Mouse (Mus musculus): ENCODE results near the gene Hcn1. TPM values are rescaled to one million over a fixed set of nuclear protein-coding genes. Genes with fewer than 3 reads are reported as not detected.

Gene Hcn1
- polyA plus RNA-seq, 2 experiments, result 0.06 to 0.21 TPM

- Histone ChIP-seq H3K36me3 (ENCODE audit: control insufficient read depth, insufficient read depth, low read length) (no peaks in the 10 kb centered on the region), H3K27ac (replicated peaks; ENCODE audit: low read depth, low read length) (no peak overlapping the region), H3K4me2 (replicated peaks; ENCODE audit: low read depth, low read length, severe bottlenecking) (no peak overlapping the region), H3K9me3 (ENCODE audit: control insufficient read depth, low read length) (no peaks in the 10 kb centered on the region), H3K4me1 (ENCODE audit: control insufficient read depth, insufficient read depth, low read length) (no peaks in the 10 kb centered on the region), H3K9ac (ENCODE audit: low read depth, low read length, severe bottlenecking) (no peak overlapping the region), H3K27me3 (ENCODE audit: control insufficient read depth, insufficient read depth, low read length) (no peaks in the 10 kb centered on the region), H3K4me3 (replicated peaks; ENCODE audit: low read length) (no peak overlapping the region)
- DNase-seq (ENCODE audit: low spot score) (no peak), ATAC-seq (ENCODE audit: low FRiP score, low read depth) (no peak)
- WGBS, result 94% methylated on average over 7 of the region's 7 CpGs
- no peak for TF ChIP-seq POLR2A (IDR thresholded peaks at IDR 0.05; ENCODE audit: borderline replicate concordance, extremely low read depth, insufficient read depth, insufficient read length)
These were observed 236.1 kb downstream of the Hcn1 start for GRCm38 (mm10) chr13:117838264-117838663.

GRCm38 (mm10) chr13:117842366-117842765 lies 240.2 kb downstream of the Hcn1 start:
- H3K4me1 ChIP-seq (ENCODE audit: control insufficient read depth, insufficient read depth, low read length), result no peaks in the 10 kb centered on the region
- no peak overlapping the region for H3K4me2 ChIP-seq (replicated peaks; ENCODE audit: low read depth, low read length, severe bottlenecking)
- H3K27ac ChIP-seq (replicated peaks; ENCODE audit: low read depth, low read length), result no peak overlapping the region
- DNase-seq (ENCODE audit: low spot score) (no peak), ATAC-seq (ENCODE audit: low FRiP score, low read depth) (no peak)
- no peak overlapping the region for H3K4me3 ChIP-seq (replicated peaks; ENCODE audit: low read length)
- H3K36me3 ChIP-seq (ENCODE audit: control insufficient read depth, insufficient read depth, low read length), result no peaks in the 10 kb centered on the region
- H3K27me3 ChIP-seq (ENCODE audit: control insufficient read depth, insufficient read depth, low read length), result no peaks in the 10 kb centered on the region
- TF ChIP-seq POLR2A (IDR thresholded peaks at IDR 0.05; ENCODE audit: borderline replicate concordance, extremely low read depth, insufficient read depth, insufficient read length), result no peak
- no peaks in the 10 kb centered on the region for H3K9me3 ChIP-seq (ENCODE audit: control insufficient read depth, low read length)
- no peak overlapping the region for H3K9ac ChIP-seq (ENCODE audit: low read depth, low read length, severe bottlenecking)

- H3K27me3 ChIP-seq (ENCODE audit: control insufficient read depth, insufficient read depth, low read length), result no peaks in the 10 kb centered on the region
- WGBS, result 95% methylated on average over 2 of the region's 2 CpGs
- H3K4me1 ChIP-seq (ENCODE audit: control insufficient read depth, insufficient read depth, low read length), result no peaks in the 10 kb centered on the region
- H3K4me2 ChIP-seq (replicated peaks; ENCODE audit: low read depth, low read length, severe bottlenecking), result no peak overlapping the region
- H3K9ac ChIP-seq (ENCODE audit: low read depth, low read length, severe bottlenecking), result no peak overlapping the region
- no peak for TF ChIP-seq POLR2A (IDR thresholded peaks at IDR 0.05; ENCODE audit: borderline replicate concordance, extremely low read depth, insufficient read depth, insufficient read length)
- no peak for ATAC-seq (ENCODE audit: low FRiP score, low read depth)
- H3K9me3 ChIP-seq (ENCODE audit: control insufficient read depth, low read length), result no peaks in the 10 kb centered on the region
- H3K36me3 ChIP-seq (ENCODE audit: control insufficient read depth, insufficient read depth, low read length), result no peaks in the 10 kb centered on the region
- no peak overlapping the region for H3K27ac ChIP-seq (replicated peaks; ENCODE audit: low read depth, low read length)
- no peak overlapping the region for H3K4me3 ChIP-seq (replicated peaks; ENCODE audit: low read length)
- DNase-seq (ENCODE audit: low spot score), result no peak
These were observed 245.2 kb downstream of the Hcn1 start for GRCm38 (mm10) chr13:117847290-117847689.

- no peak overlapping the region for H3K9ac ChIP-seq (ENCODE audit: low read depth, low read length, severe bottlenecking)
- no peak overlapping the region for H3K27ac ChIP-seq (replicated peaks; ENCODE audit: low read depth, low read length)
- H3K27me3 ChIP-seq (ENCODE audit: control insufficient read depth, insufficient read depth, low read length), result no peaks in the 10 kb centered on the region
- H3K36me3 ChIP-seq (ENCODE audit: control insufficient read depth, insufficient read depth, low read length), result no peaks in the 10 kb centered on the region
- H3K4me3 ChIP-seq (replicated peaks; ENCODE audit: low read length), result no peak overlapping the region
- DNase-seq (ENCODE audit: low spot score) (no peak), ATAC-seq (ENCODE audit: low FRiP score, low read depth) (no peak)
- 84% methylated on average over 4 of the region's 4 CpGs for WGBS
- no peaks in the 10 kb centered on the region for H3K4me1 ChIP-seq (ENCODE audit: control insufficient read depth, insufficient read depth, low read length)
- H3K4me2 ChIP-seq (replicated peaks; ENCODE audit: low read depth, low read length, severe bottlenecking), result no peak overlapping the region
- H3K9me3 ChIP-seq (ENCODE audit: control insufficient read depth, low read length), result no peaks in the 10 kb centered on the region
- no peak for TF ChIP-seq POLR2A (IDR thresholded peaks at IDR 0.05; ENCODE audit: borderline replicate concordance, extremely low read depth, insufficient read depth, insufficient read length)
These were observed 246.6 kb downstream of the Hcn1 start for GRCm38 (mm10) chr13:117848757-117849156.

GRCm38 (mm10) chr13:117851954-117852710 lies 250.0 kb downstream of the Hcn1 start:
- Histone ChIP-seq H3K4me3 (replicated peaks; ENCODE audit: low read length) (no peak overlapping the region), H3K36me3 (ENCODE audit: control insufficient read depth, insufficient read depth, low read length) (no peaks in the 10 kb centered on the region), H3K4me2 (replicated peaks; ENCODE audit: low read depth, low read length, severe bottlenecking) (no peak overlapping the region), H3K27ac (replicated peaks; ENCODE audit: low read depth, low read length) (no peak overlapping the region), H3K9ac (ENCODE audit: low read depth, low read length, severe bottlenecking) (no peak overlapping the region), H3K9me3 (ENCODE audit: control insufficient read depth, low read length) (no peaks in the 10 kb centered on the region), H3K27me3 (ENCODE audit: control insufficient read depth, insufficient read depth, low read length) (no peaks in the 10 kb centered on the region), H3K4me1 (ENCODE audit: control insufficient read depth, insufficient read depth, low read length) (no peaks in the 10 kb centered on the region)
- no peak for TF ChIP-seq POLR2A (IDR thresholded peaks at IDR 0.05; ENCODE audit: borderline replicate concordance, extremely low read depth, insufficient read depth, insufficient read length)
- ATAC-seq (ENCODE audit: low FRiP score, low read depth) (no peak), DNase-seq (ENCODE audit: low spot score) (no peak)
- WGBS, result 73% methylated on average over 6 of the region's 6 CpGs

Data from limb, embryonic 14.5 days (tissue).